Mouse (Mus musculus): ENCODE results near the gene Gm4756. TPM values are rescaled to one million over a fixed set of nuclear protein-coding genes. Genes with fewer than 3 reads are reported as not detected.

Gm4756 gene
- total RNA-seq, 1 experiment from 2014 or later, result not detected

DNA sequence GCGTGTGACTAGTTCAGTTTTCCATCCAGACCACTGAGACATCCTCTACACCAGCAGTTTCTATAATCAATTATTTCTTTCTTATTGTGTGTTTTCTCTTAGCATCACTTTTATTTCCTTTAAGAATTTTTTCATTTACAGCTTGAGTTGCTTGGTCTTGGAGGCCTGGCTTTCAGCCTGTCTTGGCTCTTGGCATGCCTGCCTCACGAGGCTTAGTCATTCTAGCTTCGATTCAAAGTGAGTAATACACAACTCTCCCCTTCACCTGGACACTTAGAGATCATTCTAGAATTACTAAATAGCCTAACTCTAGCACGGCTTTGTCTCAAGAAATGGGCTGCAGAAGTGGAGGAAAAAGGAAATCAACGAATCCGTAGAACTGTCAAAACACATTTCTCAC is 115.5 kb downstream of the Gm4756 start:
- no peak for ATAC-seq (replicated peaks; ENCODE audit: low read depth, poor library complexity, severe bottlenecking)

DNA sequence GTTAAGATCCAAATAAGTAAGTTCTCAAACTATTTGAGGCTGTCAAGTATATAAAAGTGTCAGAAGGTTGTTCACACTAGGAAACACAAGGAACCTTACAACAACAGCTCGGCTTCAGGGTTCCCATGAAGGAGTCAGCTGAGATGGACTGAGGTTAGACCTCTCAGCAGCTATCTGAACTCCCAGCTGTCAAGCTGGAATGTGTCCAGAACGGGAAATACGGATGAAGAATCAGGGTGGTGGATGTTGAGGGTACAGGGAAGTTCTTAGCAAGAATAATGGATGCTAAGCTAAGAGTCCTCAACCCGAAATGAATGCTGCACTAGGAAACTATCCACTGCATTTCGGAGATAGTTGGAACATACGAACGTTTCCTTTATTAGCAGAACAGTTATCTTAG is 117.2 kb downstream of the Gm4756 start:
- ATAC-seq (replicated peaks; ENCODE audit: low read depth, poor library complexity, severe bottlenecking), result no peak

Other genes starting within 250 kb of the Gm4756 start
- not detected in 2 replicates for gene Rtn1, start 240.6 kb downstream of the Gm4756 start, total RNA-seq (2017)
- gene Lrrc9, start 207.8 kb downstream of the Gm4756 start, total RNA-seq (2017), result 1.6 and 2.1 TPM in 2 replicates
- 3.4 and 5.0 TPM in 2 replicates for gene Pcnx4, start 113.3 kb downstream of the Gm4756 start, total RNA-seq (2017)
- gene Dhrs7, start 15.2 kb upstream of the Gm4756 start, total RNA-seq (2017), result 23.2 and 29.0 TPM in 2 replicates
- 99.2 and 105 TPM in 2 replicates for gene Ppm1a, start 107.8 kb upstream of the Gm4756 start, total RNA-seq (2017)

Measured in common myeloid progenitor, adult 5-6 weeks (primary cell).